Mouse (Mus musculus): Measurements from ENCODE around the gene 5730480H06Rik. TPM values are rescaled to one million over a fixed set of nuclear protein-coding genes. Genes with fewer than 3 reads are reported as not detected.
A peak's percentile ranks its signal among the peaks of the same experiment; 100 is the strongest.

The 5730480H06Rik gene
- polyA plus RNA-seq (2015; fragmentation: Nextera tagmentation; extraction: Ambion mirVana) = 16.0 and 18.1 TPM in 2 replicates

GRCm38 (mm10) chr5:48327652-48328051 lies at the start of gene 5730480H06Rik:
Gene 5730480H06Rik, plus strand, starts transcription at chr5:48327952.
- WGBS = 96% methylated on average over 8 of the region's 8 CpGs
- Histone ChIP-seq H3K36me3 (replicated peaks) (no peaks in the 10 kb centered on the region), H3K4me2 (no peak within 1 kb of the TSS), H3K9ac (no peak within 1 kb of the TSS), H3K27ac (no peak within 1 kb of the TSS), H3K4me1 (no peaks in the 10 kb centered on the region), H3K4me3 (no peak within 1 kb of the TSS), H3K27me3 (replicated peaks) (peaks cover 6% of the 10 kb centered on the region), H3K9me3 (no peaks in the 10 kb centered on the region)
- ATAC-seq (replicated peaks) = no peak

DNA sequence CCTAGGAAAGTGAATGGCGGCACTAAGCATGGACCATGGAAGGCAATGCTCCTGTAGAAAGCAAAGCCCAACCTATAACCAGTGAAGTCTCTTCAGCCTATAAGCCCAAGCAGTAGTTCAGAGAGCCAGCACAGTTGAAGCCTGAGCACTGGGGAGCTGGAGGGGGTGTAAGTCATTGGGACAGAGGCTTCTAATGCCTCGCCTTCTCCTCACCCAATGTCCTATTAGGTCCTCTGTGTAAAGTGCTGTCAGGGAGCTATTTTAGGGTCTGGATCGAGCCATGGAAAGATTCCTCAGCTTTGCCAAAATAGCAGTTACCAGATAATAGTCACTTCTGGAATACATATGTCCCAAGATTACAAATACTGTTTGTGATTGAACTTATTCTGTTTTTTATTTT lies 26.6 kb upstream of the 5730480H06Rik start:
- no peaks in the 10 kb centered on the region for H3K4me1 ChIP-seq
- H3K27me3 ChIP-seq (replicated peaks) = no peaks in the 10 kb centered on the region
- no peak overlapping the region for H3K4me2 ChIP-seq
- H3K9me3 ChIP-seq = no peaks in the 10 kb centered on the region
- WGBS = 91% methylated on average over 3 of the region's 3 CpGs
- no peak for ATAC-seq (replicated peaks)
- no peak overlapping the region for H3K27ac ChIP-seq
- H3K4me3 ChIP-seq = no peak overlapping the region
- no peaks in the 10 kb centered on the region; the same call in 1 of the 2 replicates for H3K36me3 ChIP-seq (replicated peaks)
- H3K9ac ChIP-seq = no peak overlapping the region

DNA sequence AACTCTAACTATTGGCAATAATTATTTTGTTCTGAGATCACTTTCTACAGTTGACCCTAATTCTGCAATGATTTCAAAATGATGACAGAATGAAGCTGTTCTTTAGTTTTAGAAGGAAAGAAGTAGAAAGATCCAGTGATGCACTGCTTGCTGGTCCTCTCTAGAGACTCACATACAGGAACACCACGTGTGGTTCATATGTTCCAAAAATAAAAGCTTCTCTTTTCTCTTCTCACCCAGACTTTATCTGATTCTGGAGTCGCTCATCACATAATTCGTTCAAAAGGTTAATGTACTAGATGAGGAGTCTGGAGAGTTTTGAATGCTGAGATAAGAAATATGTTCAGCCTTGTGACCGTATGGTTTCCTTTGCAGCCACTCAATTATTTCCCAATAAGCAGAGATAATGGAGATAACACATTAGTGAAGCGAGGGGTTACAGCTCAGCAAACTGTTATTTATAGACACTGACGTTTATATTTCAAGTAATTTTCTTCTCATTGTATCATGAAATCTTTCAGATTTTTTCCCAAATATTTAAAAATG lies 12.6 kb upstream of the 5730480H06Rik start:
- no peak for ATAC-seq (replicated peaks)
- Histone ChIP-seq H3K4me3 (no peak overlapping the region), H3K4me1 (no peaks in the 10 kb centered on the region), H3K4me2 (no peak overlapping the region), H3K9me3 (no peaks in the 10 kb centered on the region), H3K27ac (no peak overlapping the region), H3K9ac (no peak overlapping the region), H3K36me3 (replicated peaks) (no peaks in the 10 kb centered on the region), H3K27me3 (replicated peaks) (no peaks in the 10 kb centered on the region)
- WGBS = 87% methylated on average over 6 of the region's 6 CpGs

- Histone ChIP-seq H3K4me3 (no peak overlapping the region), H3K9ac (no peak overlapping the region), H3K36me3 (replicated peaks) (no peaks in the 10 kb centered on the region), H3K27me3 (replicated peaks) (no peaks in the 10 kb centered on the region), H3K9me3 (no peaks in the 10 kb centered on the region), H3K4me1 (no peaks in the 10 kb centered on the region), H3K27ac (no peak overlapping the region), H3K4me2 (no peak overlapping the region)
- WGBS = 74% methylated on average over 4 of the region's 4 CpGs
- ATAC-seq (replicated peaks) = no peak
These were observed 7.2 kb upstream of the 5730480H06Rik start for GRCm38 (mm10) chr5:48320597-48320996.

- Histone ChIP-seq H3K4me3 (no peak overlapping the region), H3K27me3 (replicated peaks) (0 out of 2 replicates have a peak, but pooled peaks cover 3% of the 10 kb centered on the region), H3K4me2 (no peak overlapping the region), H3K27ac (no peak overlapping the region), H3K9ac (no peak overlapping the region), H3K4me1 (no peaks in the 10 kb centered on the region), H3K36me3 (replicated peaks) (no peaks in the 10 kb centered on the region), H3K9me3 (no peaks in the 10 kb centered on the region)
- no peak for ATAC-seq (replicated peaks)
These were observed 1.5 kb upstream of the 5730480H06Rik start for GRCm38 (mm10) chr5:48326221-48326620.

- H3K27me3 ChIP-seq (replicated peaks) = peaks cover 6% of the 10 kb centered on the region
- no peaks in the 10 kb centered on the region for H3K9me3 ChIP-seq
- no peak overlapping the region for H3K4me3 ChIP-seq
- no peak for ATAC-seq (replicated peaks)
- H3K36me3 ChIP-seq (replicated peaks) = no peaks in the 10 kb centered on the region
- H3K27ac ChIP-seq = no peak overlapping the region
- WGBS = 98% methylated on average over 2 of the region's 2 CpGs
- H3K9ac ChIP-seq = no peak overlapping the region
- H3K4me1 ChIP-seq = no peaks in the 10 kb centered on the region
- H3K4me2 ChIP-seq = no peak overlapping the region
These were observed 2.0 kb downstream of the 5730480H06Rik start for GRCm38 (mm10) chr5:48329751-48330150.

DNA sequence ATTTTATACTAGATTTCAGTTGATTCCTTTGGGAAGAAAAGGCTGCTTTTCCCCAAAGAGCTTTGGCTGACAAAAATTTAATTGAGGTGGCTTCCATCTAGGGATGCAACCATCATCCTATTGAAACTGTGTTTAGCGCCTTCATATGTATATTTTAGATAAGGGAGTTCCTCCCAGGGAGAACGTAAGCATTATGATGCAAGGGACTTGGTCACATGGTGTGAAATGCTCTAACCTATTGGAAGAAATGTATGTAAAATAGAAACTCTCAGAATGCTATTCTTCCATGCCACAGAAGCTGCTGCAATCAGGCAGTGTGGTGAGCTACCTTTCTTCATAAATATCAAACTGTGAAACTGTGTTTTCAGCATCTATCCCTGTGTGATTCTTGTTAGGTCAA lies 3.1 kb downstream of the 5730480H06Rik start:
- H3K27me3 ChIP-seq (replicated peaks) = peaks cover 6% of the 10 kb centered on the region
- no peak for ATAC-seq (replicated peaks)

GRCm38 (mm10) chr5:48331441-48331840 lies 3.7 kb downstream of the 5730480H06Rik start:
- no peaks in the 10 kb centered on the region for H3K36me3 ChIP-seq (replicated peaks)
- 80% methylated on average over 5 of the region's 5 CpGs for WGBS

More for the DNA sequence above, 3.1 kb downstream of the 5730480H06Rik start:
- WGBS = 85% methylated on average over 2 of the region's 2 CpGs
- no peak overlapping the region for H3K4me2 ChIP-seq
- H3K36me3 ChIP-seq (replicated peaks) = no peaks in the 10 kb centered on the region
- H3K27ac ChIP-seq = no peak overlapping the region
- no peaks in the 10 kb centered on the region for H3K9me3 ChIP-seq
- H3K9ac ChIP-seq = no peak overlapping the region
- H3K4me3 ChIP-seq = no peak overlapping the region
- no peaks in the 10 kb centered on the region for H3K4me1 ChIP-seq

GRCm38 (mm10) chr5:48333407-48333806 lies 5.7 kb downstream of the 5730480H06Rik start:
- Histone ChIP-seq H3K9ac (no peak overlapping the region), H3K4me1 (no peaks in the 10 kb centered on the region), H3K9me3 (no peaks in the 10 kb centered on the region), H3K27ac (no peak overlapping the region), H3K4me2 (no peak overlapping the region), H3K36me3 (replicated peaks) (no peaks in the 10 kb centered on the region), H3K4me3 (no peak overlapping the region), H3K27me3 (replicated peaks) (peaks cover 3% of the 10 kb centered on the region)
- peak; percentile 17; the same call in 1 of the 2 replicates for ATAC-seq (replicated peaks)
- 82% methylated on average over 3 of the region's 3 CpGs for WGBS

More at GRCm38 (mm10) chr5:48331441-48331840, 3.7 kb downstream of the 5730480H06Rik start:
- Histone ChIP-seq H3K9ac (no peak overlapping the region), H3K27ac (no peak overlapping the region), H3K4me3 (no peak overlapping the region), H3K4me2 (no peak overlapping the region), H3K9me3 (no peaks in the 10 kb centered on the region), H3K4me1 (no peaks in the 10 kb centered on the region), H3K27me3 (replicated peaks) (peaks cover 6% of the 10 kb centered on the region)
- no peak for ATAC-seq (replicated peaks)

DNA sequence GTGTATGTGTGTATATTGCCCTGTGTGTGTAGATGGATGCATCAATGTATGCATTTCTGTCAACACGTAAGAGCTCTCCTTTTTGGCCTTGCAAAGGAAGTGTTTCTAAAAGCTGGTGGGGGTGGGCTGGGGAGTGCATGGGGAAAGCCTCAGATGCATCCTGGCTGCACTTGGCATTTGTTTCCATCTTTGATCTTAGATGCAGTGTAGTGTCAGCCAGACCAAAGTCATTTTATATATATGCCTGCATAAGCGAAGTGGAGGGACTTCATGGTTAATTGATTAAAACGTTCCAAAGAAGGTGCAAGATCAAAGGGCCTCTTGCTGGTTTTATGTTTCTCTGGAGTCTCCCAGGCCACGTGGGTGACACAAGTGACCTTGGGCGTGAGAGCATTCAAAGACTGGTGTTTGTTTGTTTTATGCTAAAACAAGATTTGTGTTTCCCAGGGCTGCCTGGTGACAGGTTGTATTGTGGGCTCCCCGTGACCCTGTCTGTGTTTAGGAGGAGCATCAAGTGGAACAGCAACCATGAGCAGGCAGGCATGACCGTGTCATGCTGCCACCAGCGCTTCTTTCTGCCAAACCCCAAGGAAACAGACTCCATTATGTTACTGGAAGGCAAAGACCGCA lies 6.2 kb downstream of the 5730480H06Rik start:
- WGBS = 11% methylated on average over 9 of the region's 9 CpGs
- Histone ChIP-seq H3K27ac (no peak overlapping the region), H3K9ac (no peak overlapping the region), H3K9me3 (no peaks in the 10 kb centered on the region), H3K36me3 (replicated peaks) (no peaks in the 10 kb centered on the region), H3K27me3 (replicated peaks) (peaks cover 3% of the 10 kb centered on the region), H3K4me3 (no peak overlapping the region), H3K4me2 (no peak overlapping the region), H3K4me1 (no peaks in the 10 kb centered on the region)
- peak; percentile 11; the same call in 1 of the 2 replicates for ATAC-seq (replicated peaks)

DNA sequence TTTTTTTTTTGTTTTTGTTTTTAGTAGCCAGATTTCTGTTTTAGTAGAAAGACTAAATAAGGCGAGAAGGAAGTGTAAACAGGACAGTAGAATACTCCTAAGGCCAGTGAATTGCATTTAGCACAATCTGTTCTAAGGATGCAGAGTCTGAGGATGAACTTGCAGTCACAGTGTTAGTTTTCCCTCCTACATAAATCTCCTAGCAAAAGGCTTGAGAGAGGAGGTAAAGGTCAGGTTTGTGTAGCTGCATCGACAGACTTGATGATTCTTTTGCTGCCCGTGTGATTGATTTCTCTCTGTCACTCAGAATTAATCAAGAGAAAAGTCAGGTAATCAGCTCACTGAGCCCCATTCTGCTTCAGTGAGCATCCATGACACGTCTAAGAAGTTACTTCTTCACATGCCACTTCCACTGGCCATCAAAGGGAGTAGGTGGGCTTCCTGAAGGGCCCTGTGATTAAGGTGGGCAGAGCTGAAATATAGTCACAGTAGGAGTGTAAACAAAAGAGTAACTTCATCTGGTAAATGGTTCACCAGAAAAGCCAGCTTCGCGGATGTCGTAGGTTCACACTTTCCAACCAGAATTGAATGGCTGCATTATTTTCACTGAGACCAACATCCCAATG lies 13.2 kb downstream of the 5730480H06Rik start:
- Histone ChIP-seq H3K36me3 (replicated peaks) (no peaks in the 10 kb centered on the region), H3K27ac (no peak overlapping the region), H3K4me2 (no peak overlapping the region), H3K9ac (no peak overlapping the region), H3K4me3 (no peak overlapping the region), H3K27me3 (replicated peaks) (no peaks in the 10 kb centered on the region; the same call in 1 of the 2 replicates), H3K4me1 (no peaks in the 10 kb centered on the region), H3K9me3 (no peaks in the 10 kb centered on the region)
- WGBS = 38% methylated on average over 7 of the region's 7 CpGs
- no peak for ATAC-seq (replicated peaks)

GRCm38 (mm10) chr5:48345095-48345982 lies 17.6 kb downstream of the 5730480H06Rik start:
- Histone ChIP-seq H3K4me2 (no peak overlapping the region), H3K36me3 (replicated peaks) (no peaks in the 10 kb centered on the region), H3K4me1 (no peaks in the 10 kb centered on the region), H3K9me3 (no peaks in the 10 kb centered on the region), H3K27ac (no peak overlapping the region), H3K9ac (no peak overlapping the region), H3K27me3 (replicated peaks) (no peaks in the 10 kb centered on the region; the same call in 1 of the 2 replicates), H3K4me3 (no peak overlapping the region)
- 41% methylated on average over 5 of the region's 5 CpGs for WGBS
- peak; percentile 91 for ATAC-seq (replicated peaks)

Data from midbrain, embryonic 15.5 days (tissue).